Mouse (Mus musculus) retina, postnatal 7 days (tissue): ENCODE measurements around the gene Cwc25.
"Not testable (repeated sequence)": the region's sequence is repeated elsewhere in the genome, so short reads cannot be mapped to it uniquely, and the experiment has no call there.

Experiments used
- DNase-seq: peaks from one replicate; pipeline ENCODE4 v3.0.0-alpha.2; 2012; ENCODE audit warnings: low read depth, low spot score

Gene Cwc25

GRCm38 (mm10) chr11:97801409-97802193 lies 35.2 kb upstream of the Cwc25 start:
- no peak for DNase-seq

GRCm38 (mm10) chr11:97800691-97801408 lies 34.5 kb upstream of the Cwc25 start:
- DNase-seq, result no peak

GRCm38 (mm10) chr11:97799994-97800690 lies 33.8 kb upstream of the Cwc25 start:
- no peak for DNase-seq

GRCm38 (mm10) chr11:97799146-97799993 lies 33.0 kb upstream of the Cwc25 start:
- DNase-seq, result no peak

- DNase-seq, result no peak
These were observed 32.4 kb upstream of the Cwc25 start, which contains the start of gene Lasp1 for GRCm38 (mm10) chr11:97798782-97799145. Gene Lasp1, plus strand, starts transcription at chr11:97799000.

- DNase-seq, result no peak
These were observed 31.7 kb upstream of the Cwc25 start for GRCm38 (mm10) chr11:97798083-97798435.

GRCm38 (mm10) chr11:97797369-97798082 lies 31.2 kb upstream of the Cwc25 start:
- DNase-seq, result no peak

- DNase-seq, result no peak
These were observed 30.6 kb upstream of the Cwc25 start for GRCm38 (mm10) chr11:97796910-97797309.

GRCm38 (mm10) chr11:97793165-97793564 lies 26.8 kb upstream of the Cwc25 start:
- peak; percentile 36 for DNase-seq

- not testable (repeated sequence) for DNase-seq
These were observed 24.6 kb upstream of the Cwc25 start for GRCm38 (mm10) chr11:97790778-97791438.

- no peak for DNase-seq
These were observed 23.4 kb upstream of the Cwc25 start for GRCm38 (mm10) chr11:97789727-97790126.

GRCm38 (mm10) chr11:97787961-97788360 lies 21.6 kb upstream of the Cwc25 start:
- DNase-seq, result no peak

- no peak for DNase-seq
These were observed 16.2 kb upstream of the Cwc25 start for GRCm38 (mm10) chr11:97782564-97782895.

- DNase-seq, result peak; percentile 99
These were observed 15.6 kb upstream of the Cwc25 start, which contains the start of gene Rpl23 for GRCm38 (mm10) chr11:97781832-97782563. Gene Rpl23, minus strand, starts transcription at chr11:97782437.

GRCm38 (mm10) chr11:97781478-97781831 lies 15.1 kb upstream of the Cwc25 start:
- DNase-seq, result no peak

GRCm38 (mm10) chr11:97779968-97780701 lies 13.8 kb upstream of the Cwc25 start:
- no peak for DNase-seq

- DNase-seq, result no peak
These were observed 12.6 kb upstream of the Cwc25 start for GRCm38 (mm10) chr11:97778918-97779317.

GRCm38 (mm10) chr11:97777129-97777529 lies 10.8 kb upstream of the Cwc25 start:
- DNase-seq, result no peak

GRCm38 (mm10) chr11:97776497-97777128 lies 10.3 kb upstream of the Cwc25 start:
- no peak for DNase-seq
